Mouse (Mus musculus): ENCODE measurements around the gene Thsd4. TPM values are rescaled to one million over a fixed set of nuclear protein-coding genes. Genes with fewer than 3 reads are reported as not detected.
A peak's percentile ranks its signal among the peaks of the same experiment; 100 is the strongest.

Thsd4 gene
- polyA plus RNA-seq (2016; fragmentation: Nextera tagmentation; extraction: Ambion mirVana): 9.3 and 11.6 TPM in 2 replicates

- WGBS: under 1% methylated on average over 48 of the region's 51 CpGs
- Histone ChIP-seq H3K4me3 (peak within 1 kb of the TSS; percentile 56), H3K9ac (peak within 1 kb of the TSS; percentile 66), H3K4me2 (replicated peaks) (peak within 1 kb of the TSS; percentile 85), H3K27me3 (peaks cover 45% of the 10 kb centered on the region), H3K36me3 (no peaks in the 10 kb centered on the region), H3K27ac (no peak within 1 kb of the TSS), H3K9me3 (replicated peaks) (no peaks in the 10 kb centered on the region), H3K4me1 (peaks cover 49% of the 10 kb centered on the region)
- ATAC-seq (ENCODE audit: low FRiP score): peak; percentile 17; the same call in 1 of the 2 replicates
These were observed at the start of gene Thsd4 for GRCm38 (mm10) chr9:60521806-60522264. TSS of gene Thsd4 (minus strand) at chr9:60522046.

- 82% methylated on average over 4 of the region's 4 CpGs for WGBS
- Histone ChIP-seq H3K9ac (no peak overlapping the region), H3K9me3 (replicated peaks) (no peaks in the 10 kb centered on the region), H3K4me3 (no peak overlapping the region), H3K27ac (no peak overlapping the region), H3K4me2 (replicated peaks) (no peak overlapping the region), H3K4me1 (0 out of 2 replicates have a peak, but pooled peaks cover 3% of the 10 kb centered on the region), H3K36me3 (no peaks in the 10 kb centered on the region), H3K27me3 (no peaks in the 10 kb centered on the region)
- ATAC-seq (ENCODE audit: low FRiP score): no peak
These were observed 49.2 kb upstream of the Thsd4 start for GRCm38 (mm10) chr9:60571041-60571440.

GRCm38 (mm10) chr9:60569366-60569765 lies 47.5 kb upstream of the Thsd4 start:
- 68% methylated on average over 2 of the region's 2 CpGs for WGBS
- Histone ChIP-seq H3K9ac (no peak overlapping the region), H3K4me1 (0 out of 2 replicates have a peak, but pooled peaks cover 3% of the 10 kb centered on the region), H3K4me3 (no peak overlapping the region), H3K9me3 (replicated peaks) (no peaks in the 10 kb centered on the region), H3K27me3 (no peaks in the 10 kb centered on the region), H3K4me2 (replicated peaks) (no peak overlapping the region), H3K27ac (0 out of 2 replicates have a peak overlapping the region, but pooled peaks have one; percentile 1), H3K36me3 (no peaks in the 10 kb centered on the region)
- no peak for ATAC-seq (ENCODE audit: low FRiP score)

GRCm38 (mm10) chr9:60563809-60564208 lies 42.0 kb upstream of the Thsd4 start:
- Histone ChIP-seq H3K36me3 (no peaks in the 10 kb centered on the region), H3K27me3 (no peaks in the 10 kb centered on the region), H3K4me2 (replicated peaks) (no peak overlapping the region), H3K4me1 (peaks cover 13% of the 10 kb centered on the region; the same call in 1 of the 2 replicates), H3K9me3 (replicated peaks) (no peaks in the 10 kb centered on the region), H3K9ac (no peak overlapping the region), H3K27ac (no peak overlapping the region), H3K4me3 (no peak overlapping the region)
- 92% methylated on average over 7 of the region's 7 CpGs for WGBS
- no peak for ATAC-seq (ENCODE audit: low FRiP score)

GRCm38 (mm10) chr9:60562443-60563371 lies 40.9 kb upstream of the Thsd4 start:
- peaks cover 13% of the 10 kb centered on the region; the same call in 1 of the 2 replicates for H3K4me1 ChIP-seq
- H3K27me3 ChIP-seq: no peaks in the 10 kb centered on the region
- no peak overlapping the region for H3K9ac ChIP-seq
- ATAC-seq (ENCODE audit: low FRiP score): no peak
- H3K36me3 ChIP-seq: no peaks in the 10 kb centered on the region
- 69% methylated on average over 20 of the region's 20 CpGs for WGBS
- no peak overlapping the region for H3K27ac ChIP-seq
- no peaks in the 10 kb centered on the region for H3K9me3 ChIP-seq (replicated peaks)
- no peak overlapping the region; the same call in 1 of the 2 replicates for H3K4me2 ChIP-seq (replicated peaks)
- H3K4me3 ChIP-seq: no peak overlapping the region

GRCm38 (mm10) chr9:60561641-60562289 lies 39.9 kb upstream of the Thsd4 start:
- ATAC-seq (ENCODE audit: low FRiP score): no peak
- no peak overlapping the region for H3K27ac ChIP-seq
- WGBS: 69% methylated on average over 8 of the region's 9 CpGs
- peaks cover 13% of the 10 kb centered on the region; the same call in 1 of the 2 replicates for H3K4me1 ChIP-seq
- no peak overlapping the region for H3K4me3 ChIP-seq
- H3K36me3 ChIP-seq: no peaks in the 10 kb centered on the region
- H3K27me3 ChIP-seq: no peaks in the 10 kb centered on the region
- no peaks in the 10 kb centered on the region for H3K9me3 ChIP-seq (replicated peaks)
- H3K4me2 ChIP-seq (replicated peaks): no peak overlapping the region
- no peak overlapping the region for H3K9ac ChIP-seq

GRCm38 (mm10) chr9:60558507-60558906 lies 36.7 kb upstream of the Thsd4 start:
- H3K4me2 ChIP-seq (replicated peaks): no peak overlapping the region
- H3K36me3 ChIP-seq: no peaks in the 10 kb centered on the region
- no peak overlapping the region for H3K9ac ChIP-seq
- peaks cover 13% of the 10 kb centered on the region; the same call in 1 of the 2 replicates for H3K4me1 ChIP-seq
- H3K9me3 ChIP-seq (replicated peaks): no peaks in the 10 kb centered on the region
- no peak overlapping the region for H3K4me3 ChIP-seq
- no peak overlapping the region for H3K27ac ChIP-seq
- 82% methylated on average over 3 of the region's 3 CpGs for WGBS
- H3K27me3 ChIP-seq: no peaks in the 10 kb centered on the region
- no peak for ATAC-seq (ENCODE audit: low FRiP score)

GRCm38 (mm10) chr9:60551238-60551637 lies 29.4 kb upstream of the Thsd4 start:
- no peak overlapping the region for H3K27ac ChIP-seq
- no peak overlapping the region for H3K4me2 ChIP-seq (replicated peaks)
- H3K9me3 ChIP-seq (replicated peaks): no peaks in the 10 kb centered on the region
- H3K4me3 ChIP-seq: no peak overlapping the region
- H3K4me1 ChIP-seq: no peaks in the 10 kb centered on the region
- H3K9ac ChIP-seq: no peak overlapping the region
- WGBS: 98% methylated on average over 4 of the region's 4 CpGs
- ATAC-seq (ENCODE audit: low FRiP score): no peak
- H3K27me3 ChIP-seq: no peaks in the 10 kb centered on the region
- no peaks in the 10 kb centered on the region for H3K36me3 ChIP-seq

GRCm38 (mm10) chr9:60548182-60548581 lies 26.3 kb upstream of the Thsd4 start:
- ATAC-seq (ENCODE audit: low FRiP score): no peak
- no peak overlapping the region for H3K4me2 ChIP-seq (replicated peaks)
- H3K27ac ChIP-seq: no peak overlapping the region
- H3K27me3 ChIP-seq: no peaks in the 10 kb centered on the region
- WGBS: 26% methylated on average over 4 of the region's 4 CpGs
- no peak overlapping the region for H3K9ac ChIP-seq
- no peak overlapping the region for H3K4me3 ChIP-seq
- H3K36me3 ChIP-seq: no peaks in the 10 kb centered on the region
- no peaks in the 10 kb centered on the region for H3K4me1 ChIP-seq
- H3K9me3 ChIP-seq (replicated peaks): no peaks in the 10 kb centered on the region

GRCm38 (mm10) chr9:60546169-60546568 lies 24.3 kb upstream of the Thsd4 start:
- no peaks in the 10 kb centered on the region for H3K4me1 ChIP-seq
- H3K4me3 ChIP-seq: no peak overlapping the region
- no peaks in the 10 kb centered on the region for H3K27me3 ChIP-seq
- WGBS: 87% methylated on average over 2 of the region's 2 CpGs
- H3K9me3 ChIP-seq (replicated peaks): no peaks in the 10 kb centered on the region
- H3K36me3 ChIP-seq: no peaks in the 10 kb centered on the region
- H3K9ac ChIP-seq: no peak overlapping the region
- H3K27ac ChIP-seq: no peak overlapping the region
- H3K4me2 ChIP-seq (replicated peaks): no peak overlapping the region
- ATAC-seq (ENCODE audit: low FRiP score): no peak

- Histone ChIP-seq H3K4me1 (no peaks in the 10 kb centered on the region), H3K4me2 (replicated peaks) (no peak overlapping the region), H3K9ac (no peak overlapping the region), H3K27ac (no peak overlapping the region), H3K27me3 (no peaks in the 10 kb centered on the region), H3K9me3 (replicated peaks) (no peaks in the 10 kb centered on the region), H3K4me3 (no peak overlapping the region), H3K36me3 (no peaks in the 10 kb centered on the region)
- 79% methylated on average over 13 of the region's 13 CpGs for WGBS
- ATAC-seq (ENCODE audit: low FRiP score): no peak
These were observed 23.7 kb upstream of the Thsd4 start for GRCm38 (mm10) chr9:60545361-60546096.
